Comparison of ENCODE assay signal across 23 mouse cellular contexts in the genomic region with DNA sequence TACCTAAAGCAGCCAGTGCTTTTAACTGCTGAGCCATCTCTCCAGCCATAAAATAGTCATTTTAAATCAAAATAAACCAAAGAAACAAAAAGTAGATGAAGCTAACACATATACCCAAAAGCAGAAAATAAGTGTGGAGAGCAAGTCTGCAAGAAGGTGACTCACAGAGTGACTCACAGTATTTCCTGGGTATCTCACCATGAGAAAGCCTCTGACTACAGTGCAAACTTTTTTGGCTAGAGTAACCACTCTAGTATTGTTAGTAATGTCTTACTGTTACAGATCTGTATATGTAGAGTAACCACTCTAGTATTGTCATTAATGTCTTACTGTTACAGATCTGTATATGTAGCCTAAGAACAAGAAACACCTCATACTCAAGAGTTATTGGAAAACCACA. TPM values are rescaled to one million over a fixed set of nuclear protein-coding genes. Genes with fewer than 3 reads are reported as not detected.
DNase-seq lines count a peak whose midpoint lies in the region.
"Had no signal": no experiment of that assay in that cellular context is flagged by ENCODE, and none has a peak within 500 bp of the region (broad histone marks: within the 10 kb centered on the region; RNA-seq: fewer than 3 reads in every experiment).

No protein-coding gene starts in this region.

- H3K36me3 ChIP-seq in embryonic facial prominence, embryonic 10.5 days (replicated peaks), result peaks cover 15% of the 10 kb centered on the region; the same call in 1 of the 2 replicates
- H3K36me3 ChIP-seq: hindbrain, embryonic 15.5 days had no signal

- no peak overlapping the region for H3K27ac ChIP-seq in embryonic facial prominence, embryonic 10.5 days (replicated peaks)
- H3K27ac ChIP-seq: embryonic facial prominence, embryonic 13.5 days; forebrain, embryonic 10.5 days; forebrain, embryonic 13.5 days; hindbrain, embryonic 12.5 days; hindbrain, embryonic 15.5 days had no signal

- peak; percentile 20 for DNase-seq in adrenal gland, adult 2 months
- DNase-seq in adrenal gland, postnatal 14 days, result no peak
- DNase-seq in 416B (ENCODE audit: low read depth), result peak; percentile 79
- DNase-seq in NIH3T3 (ENCODE audit: low read depth), result peak; percentile 75
- peak; percentile 21 for DNase-seq in fibroblast of lung, adult 2 months (ENCODE audit: low read depth)
- no peak for DNase-seq in gastrocnemius, adult 18-20 months (ENCODE audit: low spot score)
- no peak for DNase-seq in embryonic facial prominence, embryonic 10.5 days (ENCODE audit: low spot score)
- no peak for DNase-seq in retina, postnatal 1 day
- DNase-seq: adrenal gland, adult 8-10 months; adrenal gland, postnatal 36 days; cerebellum, adult 11 months; cerebellum, adult 2 months; cerebellum, adult 9-11 months; cerebellum, postnatal 25 days; gastrocnemius, postnatal 10 days; kidney, adult 11 months; kidney, adult 8-10 months had no signal

- no peaks in the 10 kb centered on the region for H3K4me1 ChIP-seq in embryonic facial prominence, embryonic 10.5 days
- H3K4me1 ChIP-seq: embryonic facial prominence, embryonic 13.5 days; forebrain, embryonic 10.5 days; forebrain, embryonic 13.5 days; hindbrain, embryonic 12.5 days; hindbrain, embryonic 15.5 days had no signal

- no peaks in the 10 kb centered on the region for H3K9me3 ChIP-seq in embryonic facial prominence, embryonic 10.5 days
- H3K9me3 ChIP-seq: embryonic facial prominence, embryonic 13.5 days; forebrain, embryonic 10.5 days; forebrain, embryonic 13.5 days; hindbrain, embryonic 12.5 days; hindbrain, embryonic 15.5 days had no signal

- no peaks in the 10 kb centered on the region for H3K27me3 ChIP-seq in embryonic facial prominence, embryonic 10.5 days (replicated peaks; ENCODE audit: low read depth, poor library complexity, severe bottlenecking)
- H3K27me3 ChIP-seq: embryonic facial prominence, embryonic 13.5 days; forebrain, embryonic 13.5 days; hindbrain, embryonic 12.5 days; hindbrain, embryonic 15.5 days had no signal

- no peak overlapping the region for H3K4me3 ChIP-seq in embryonic facial prominence, embryonic 10.5 days
- H3K4me3 ChIP-seq: embryonic facial prominence, embryonic 13.5 days; erythroblast, embryonic 14.5 days; forebrain, embryonic 10.5 days; forebrain, embryonic 13.5 days; hindbrain, embryonic 12.5 days; hindbrain, embryonic 15.5 days had no signal

RNA-seq across cellular contexts. Expression of a gene that starts 13.6 kb away (rescaled TPM):
- total RNA-seq in adrenal gland, adult 2 months (2021), result 10 to 100 TPM; 15.8 to 22.5 TPM
- 19.7 and 21.0 TPM in 2 replicates for polyA plus RNA-seq in adrenal gland, adult 2 months (2012; rRNA removed)
- total RNA-seq in adrenal gland, postnatal 14 days (2021), result 19.3 and 20.8 TPM in 2 replicates
- 1 to 10 TPM; 7.6 TPM for total RNA-seq in gastrocnemius, adult 18-20 months (2021)
- 15.1 and 15.6 TPM in 2 replicates for polyA plus RNA-seq in embryonic facial prominence, embryonic 10.5 days (2016; fragmentation: Nextera tagmentation; extraction: Ambion mirVana)

RNA-seq across cellular contexts. Expression of a gene that starts 52.7 kb away (rescaled TPM):
- 10 to 100 TPM; 28.1 to 36.6 TPM for total RNA-seq in adrenal gland, adult 2 months (2021)
- polyA plus RNA-seq in adrenal gland, adult 2 months (2012; rRNA removed), result 10.6 and 17.2 TPM in 2 replicates
- 27.5 and 29.3 TPM in 2 replicates for total RNA-seq in adrenal gland, postnatal 14 days (2021)
- 1 to 10 TPM; 5.8 to 6.2 TPM for total RNA-seq in gastrocnemius, adult 18-20 months (2021)
- 6.3 and 6.8 TPM in 2 replicates for polyA plus RNA-seq in embryonic facial prominence, embryonic 10.5 days (2016; fragmentation: Nextera tagmentation; extraction: Ambion mirVana)

Comparison
In these comparisons a context has a peak if more than half of its experiments do, and no peak if none do; other contexts are left out.
1. DNase-seq: peak in adrenal gland, adult 2 months (single experiment), 416B (single experiment), NIH3T3 (single experiment) and fibroblast of lung, adult 2 months (single experiment); none in adrenal gland, postnatal 14 days (single experiment), gastrocnemius, adult 18-20 months (single experiment), embryonic facial prominence, embryonic 10.5 days (single experiment) and retina, postnatal 1 day (single experiment).